Mouse (Mus musculus) CH12.LX (cell line): Measurements from ENCODE around the gene Cish. TPM values are rescaled to one million over a fixed set of nuclear protein-coding genes. Genes with fewer than 3 reads are reported as not detected.

Experiments
- DNase-seq: peaks from one replicate; pipeline ENCODE4 v3.0.0-alpha.2; 2013; ENCODE audit errors: extremely low read depth
- H3K27ac ChIP-seq: 2 replicates; pipeline ENCODE4 v1.5.1; 2012; ENCODE audit warnings: low read depth, mild to moderate bottlenecking, control low read depth, moderate library complexity; ENCODE audit not compliant: insufficient read depth
- H3K27me3 ChIP-seq: replicated peaks from 2 replicates; pipeline ENCODE3; 2012; ENCODE audit warnings: inconsistent platforms
- H3K36me3 ChIP-seq, 2 experiments: replicated peaks in 1 of 2; 2 replicates each; pipeline versions ENCODE3 to v1.6.1; 2012; ENCODE audit warnings: inconsistent platforms in 1 of 2, low read length in 1 of 2, mild to moderate bottlenecking in 1 of 2, mixed read lengths in 1 of 2, moderate library complexity in 1 of 2; ENCODE audit not compliant: control insufficient read depth in 1 of 2, insufficient read depth in 1 of 2
- H3K4me1 ChIP-seq, 2 experiments: 2 replicates each; pipeline ENCODE4 v1.6.1; 2012; ENCODE audit warnings: inconsistent platforms in 1 of 2, moderate library complexity in 1 of 2; ENCODE audit not compliant: insufficient read depth in 2 of 2, control insufficient read depth in 1 of 2
- H3K4me2 ChIP-seq: 2 replicates; pipeline ENCODE4 v1.6.1; 2012; ENCODE audit warnings: low read depth, mild to moderate bottlenecking, control low read depth; ENCODE audit not compliant: poor library complexity, insufficient read depth, severe bottlenecking
- H3K4me3 ChIP-seq, 3 experiments: fragments of 150-350 bp in 1 of 3; sonication (generic) in 1 of 3; replicated peaks in 1 of 3; 2 replicates each; pipeline versions ENCODE3 to v1.5.1; 2011 to 2012; ENCODE audit warnings: low read depth in 2 of 3, low read length in 2 of 3, mild to moderate bottlenecking in 2 of 3, moderate library complexity in 2 of 3, control low read depth in 1 of 3, improper control_type of control experiment in 1 of 3, inconsistent platforms in 1 of 3, mixed read lengths in 1 of 3; ENCODE audit not compliant: poor library complexity in 1 of 3
- H3K79me2 ChIP-seq: replicated peaks from 2 replicates; pipeline ENCODE4 v1.6.1; 2012; ENCODE audit warnings: mild to moderate bottlenecking, moderate library complexity; ENCODE audit not compliant: control insufficient read depth, poor library complexity, insufficient read depth, severe bottlenecking; ENCODE audit errors: extremely low read depth
- H3K9ac ChIP-seq: 2 replicates; pipeline ENCODE4 v1.6.1; 2012; ENCODE audit warnings: low read depth, mild to moderate bottlenecking, control low read depth, moderate library complexity; ENCODE audit not compliant: insufficient read depth
- H3K9me3 ChIP-seq: replicated peaks from 2 replicates; pipeline ENCODE3; 2012; ENCODE audit warnings: low read length, inconsistent platforms, mixed read lengths
- CHD1 ChIP-seq: IDR thresholded peaks from 2 replicates; pipeline ENCODE4 v1.6.1; 2012; ENCODE audit warnings: low read depth, low read length, improper control_type of control experiment, inconsistent platforms
- CHD2 ChIP-seq: IDR thresholded peaks from 2 replicates; pipeline ENCODE4 v1.6.1; 2011; ENCODE audit warnings: low read length, improper control_type of control experiment
- CTCF ChIP-seq, 2 experiments: IDR thresholded peaks in 1 of 2; conservative IDR thresholded peaks in 1 of 2; 2 replicates each; pipeline ENCODE4 v1.5.1; 2011 to 2012; ENCODE audit warnings: low read depth in 2 of 2, low read length in 2 of 2, improper control_type of control experiment in 1 of 2, inconsistent platforms in 1 of 2, mild to moderate bottlenecking in 1 of 2, moderate library complexity in 1 of 2
- ETS1 ChIP-seq: conservative IDR thresholded peaks from 2 replicates; pipeline ENCODE4 v1.6.1; 2012; ENCODE audit warnings: low read depth, mild to moderate bottlenecking, inconsistent platforms, low read length, improper control_type of control experiment, moderate library complexity
- IRF4 ChIP-seq: IDR thresholded peaks from 2 replicates; pipeline ENCODE4 v1.6.1; 2014; ENCODE audit warnings: low read depth, mild to moderate bottlenecking, inconsistent platforms, low read length, improper control_type of control experiment
- JUN ChIP-seq: IDR thresholded peaks from 2 replicates; pipeline ENCODE4 v1.6.1; 2011; ENCODE audit warnings: low read depth, mild to moderate bottlenecking, low read length, improper control_type of control experiment, moderate library complexity; ENCODE audit not compliant: insufficient read depth
- MAZ ChIP-seq: IDR thresholded peaks from 2 replicates; pipeline ENCODE4 v1.6.1; 2012; ENCODE audit warnings: low read depth, mild to moderate bottlenecking, inconsistent platforms, low read length, improper control_type of control experiment, moderate library complexity
- MEF2A ChIP-seq: IDR thresholded peaks from 2 replicates; pipeline ENCODE4 v1.6.1; 2014; ENCODE audit warnings: low read depth, mild to moderate bottlenecking, inconsistent platforms, low read length, improper control_type of control experiment, borderline replicate concordance
- MXI1 ChIP-seq: IDR thresholded peaks from 2 replicates; pipeline ENCODE4 v1.6.1; 2011; ENCODE audit warnings: mild to moderate bottlenecking, low read depth, low read length, improper control_type of control experiment
- MYC ChIP-seq: IDR thresholded peaks from 2 replicates; pipeline ENCODE4 v1.6.1; 2011; ENCODE audit warnings: low read depth, mild to moderate bottlenecking, improper control_type of control experiment, low read length
- NELFE ChIP-seq: IDR thresholded peaks from 2 replicates; pipeline ENCODE4 v1.6.1; 2011; ENCODE audit warnings: low read depth, low read length, improper control_type of control experiment
- PAX5 ChIP-seq: IDR thresholded peaks from 2 replicates; pipeline ENCODE4 v1.6.1; 2012; ENCODE audit warnings: low read length, inconsistent platforms, mixed read lengths
- RAD21 ChIP-seq: IDR thresholded peaks from 2 replicates; pipeline ENCODE4 v1.6.1; 2011; ENCODE audit warnings: low read depth, mild to moderate bottlenecking, low read length, improper control_type of control experiment, moderate library complexity
- RCOR1 ChIP-seq: conservative IDR thresholded peaks from 2 replicates; pipeline ENCODE4 v1.6.1; 2012; ENCODE audit warnings: low read depth, mild to moderate bottlenecking, inconsistent platforms, low read length, improper control_type of control experiment
- SIN3A ChIP-seq: IDR thresholded peaks from 2 replicates; pipeline ENCODE4 v1.6.1; 2012; ENCODE audit warnings: low read length, improper control_type of control experiment, inconsistent platforms
- SMC3 ChIP-seq: IDR thresholded peaks from 2 replicates; pipeline ENCODE4 v1.6.1; 2011; ENCODE audit warnings: low read depth, low read length, improper control_type of control experiment
- TBP ChIP-seq: conservative IDR thresholded peaks from 2 replicates; pipeline ENCODE4 v1.6.1; 2011; ENCODE audit warnings: low read depth, low read length, improper control_type of control experiment
- TCF12 ChIP-seq: IDR thresholded peaks from 2 replicates; pipeline ENCODE4 v1.6.1; 2014; ENCODE audit warnings: low read depth, mild to moderate bottlenecking, inconsistent platforms, low read length, improper control_type of control experiment
- USF1 ChIP-seq: IDR thresholded peaks from 2 replicates; pipeline ENCODE4 v1.6.1; 2014; ENCODE audit warnings: low read depth, mild to moderate bottlenecking, inconsistent platforms, low read length, improper control_type of control experiment
- USF2 ChIP-seq: conservative IDR thresholded peaks from 2 replicates; pipeline ENCODE4 v1.6.1; 2011; ENCODE audit warnings: low read depth, low read length, improper control_type of control experiment
- ZC3H11A ChIP-seq: IDR thresholded peaks from 2 replicates; pipeline ENCODE4 v1.6.1; 2012; ENCODE audit warnings: low read depth, mild to moderate bottlenecking, inconsistent platforms, low read length, improper control_type of control experiment
- ZKSCAN1 ChIP-seq: IDR thresholded peaks from 2 replicates; pipeline ENCODE4 v1.6.1; 2012; ENCODE audit warnings: low read depth, inconsistent platforms, low read length, improper control_type of control experiment, borderline replicate concordance
- ZMIZ1 ChIP-seq: IDR thresholded peaks from 2 replicates; pipeline ENCODE4 v1.6.1; 2012; ENCODE audit warnings: low read depth, mild to moderate bottlenecking, inconsistent platforms, low read length, improper control_type of control experiment
- dilution Hi-C: fragments of 300-500 bp; cut with MboI; formaldehyde crosslinking; loops from 2 replicates; pipeline ENCODE4 v1.14.3; 2020; ENCODE audit warnings: low sequenced_read_pairs; ENCODE audit not compliant: extremely low pct_unique_long_range_greater_than_20kb, extremely low pct_ligation_motif_present
- in situ Hi-C: fragments of 300-500 bp; cut with MboI; formaldehyde crosslinking; loops from 3 replicates; pipeline ENCODE4 v1.14.3; 2019; ENCODE audit warnings: low sequenced_read_pairs, low pct_ligation_motif_present, low pct_unique_long_range_greater_than_20kb, mixed read lengths
- polyA plus RNA-seq: library from polyadenylated mRNA; unstranded; fragments of >175 nt; gene quantifications from 2 replicates; pipeline ENCODE4 v1.2.1, GENCODE M21; 2012; ENCODE audit warnings: low read depth; ENCODE audit not compliant: insufficient read length
- total RNA-seq, 2 experiments: library from RNA; depleted of rRNA; stranded (reverse); fragments of 300-350 nt in 1 of 2; fragments of >200 nt in 1 of 2; gene quantifications; 2 replicates each; pipeline ENCODE4 v1.2.3; 2012 to 2014

Gene Cish
- total and polyA plus RNA-seq, 3 experiments: 0.43 to 4.6 (median 3.5) TPM

DNA sequence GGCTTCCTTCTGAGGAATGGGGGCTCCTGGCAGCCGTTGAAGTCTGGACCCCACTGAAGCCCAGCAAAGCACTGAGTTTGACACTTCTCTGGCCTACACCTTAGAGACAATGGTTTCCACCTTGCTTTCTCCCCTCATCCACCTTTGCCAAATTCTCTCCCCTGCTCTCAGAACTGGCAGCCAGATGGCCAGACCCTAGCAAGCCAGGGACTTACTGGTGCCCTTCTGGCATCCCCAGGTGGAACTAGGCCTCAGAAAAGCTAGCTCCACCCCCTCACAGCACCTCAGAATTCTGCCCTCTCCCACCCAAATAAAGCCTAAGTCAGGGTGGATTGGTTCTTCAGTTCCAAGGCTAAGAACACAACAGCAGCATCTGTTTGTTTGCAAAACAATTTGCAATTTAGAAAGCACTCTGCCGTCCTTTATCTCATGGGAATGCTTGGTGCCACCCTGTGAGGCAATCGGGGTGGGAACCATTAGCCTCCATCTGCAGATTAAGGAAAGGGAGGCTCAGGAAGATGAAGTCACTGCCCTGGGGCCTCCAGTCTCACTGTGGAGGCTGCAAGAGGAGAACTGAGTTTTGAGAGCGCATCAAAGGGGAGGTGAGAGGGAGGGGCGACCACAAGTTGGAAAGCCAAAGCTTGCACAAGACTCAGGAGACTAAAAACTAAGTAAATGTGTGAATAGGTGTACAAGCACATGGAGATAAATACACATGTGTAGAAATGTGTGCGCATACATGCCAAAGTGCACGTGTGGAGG, 24.5 kb upstream of the Cish start:
- peaks cover 0 to 55% of the 10 kb centered on the region in 2 experiments for H3K36me3 ChIP-seq
- H3K27ac ChIP-seq: no peak overlapping the region
- H3K4me3 ChIP-seq: no peak overlapping the region
- no peak for DNase-seq
- no peak for TF ChIP-seq RCOR1
- TF ChIP-seq USF1: no peak
- no peak for TF ChIP-seq CHD2
- TF ChIP-seq SMC3: no peak
- TF ChIP-seq NELFE: no peak
- TF ChIP-seq IRF4: no peak
- no peak for TF ChIP-seq ETS1
- TF ChIP-seq MEF2A: no peak
- TF ChIP-seq ZC3H11A: no peak
- TF ChIP-seq MYC: no peak
- TF ChIP-seq MAZ: no peak
- no peak for TF ChIP-seq JUN
- TF ChIP-seq USF2: no peak
- TF ChIP-seq MXI1: no peak
- no peak for TF ChIP-seq SIN3A
- TF ChIP-seq RAD21: no peak
- H3K79me2 ChIP-seq: no peaks in the 10 kb centered on the region
- H3K27me3 ChIP-seq: no peaks in the 10 kb centered on the region
- dilution Hi-C loops: no loop called here
- H3K4me2 ChIP-seq: no peak overlapping the region
- in situ Hi-C loops: no loop called here
- no peak overlapping the region for H3K9ac ChIP-seq
- H3K9me3 ChIP-seq: no peaks in the 10 kb centered on the region
- peaks cover 4 to 25% of the 10 kb centered on the region in 2 experiments; a peak in 2 of 4 replicates for H3K4me1 ChIP-seq

GRCm38 (mm10) chr9:107272284-107272683, 23.5 kb upstream of the Cish start:
- Histone ChIP-seq H3K79me2 (no peaks in the 10 kb centered on the region), H3K27ac (no peak overlapping the region), H3K9ac (no peak overlapping the region), H3K4me1 (peaks cover 4 to 25% of the 10 kb centered on the region in 2 experiments; a peak in 2 of 4 replicates), H3K9me3 (no peaks in the 10 kb centered on the region), H3K36me3 (peaks cover 0 to 56% of the 10 kb centered on the region in 2 experiments), H3K4me3 (no peak overlapping the region), H3K27me3 (no peaks in the 10 kb centered on the region), H3K4me2 (no peak overlapping the region)
- DNase-seq: no peak
- in situ Hi-C loops (no loop called here), dilution Hi-C loops (no loop called here)
- TF ChIP-seq CTCF (conservative IDR thresholded peaks at IDR 0.05 in 1 of 2, IDR thresholded peaks at IDR 0.05 in 1 of 2; ENCODE audit: low read depth in 2 of 2, low read length in 2 of 2) (no peak), MYC (no peak), ZMIZ1 (no peak), TCF12 (no peak), ZKSCAN1 (no peak), PAX5 (no peak), TBP (no peak), MAZ (no peak), JUN (no peak), CHD1 (no peak)
